Mouse (Mus musculus) neural tube, embryonic 15.5 days (tissue): ENCODE measurements around the gene Fuca1. TPM values are rescaled to one million over a fixed set of nuclear protein-coding genes. Genes with fewer than 3 reads are reported as not detected.

Source experiments
- ATAC-seq: fragments of 200-750 bp; cut with Nextera tagmentation; 2 replicates; pipeline ENCODE4 v1.8.0; 2017; ENCODE audit warnings: mild to moderate bottlenecking, moderate TSS enrichment, moderate library complexity; ENCODE audit not compliant: low FRiP score
- H3K27ac ChIP-seq: fragments of 300-500 bp; sonication (generic); replicated peaks from 2 replicates; pipeline ENCODE4 v1.5.1; 2015; ENCODE audit warnings: mild to moderate bottlenecking, inconsistent platforms
- H3K27me3 ChIP-seq: fragments of 300-500 bp; sonication (generic); replicated peaks from 2 replicates; pipeline ENCODE4 v1.6.1; 2015; ENCODE audit warnings: inconsistent platforms
- H3K36me3 ChIP-seq: fragments of 300-500 bp; sonication (generic); 2 replicates; pipeline ENCODE4 v1.6.1; 2015; ENCODE audit warnings: inconsistent platforms
- H3K4me1 ChIP-seq: fragments of 300-500 bp; sonication (generic); 2 replicates; pipeline ENCODE4 v1.6.1; 2015; ENCODE audit warnings: inconsistent platforms
- H3K4me2 ChIP-seq: fragments of 300-500 bp; sonication (generic); 2 replicates; pipeline ENCODE4 v1.6.1; 2015; ENCODE audit warnings: inconsistent platforms, mild to moderate bottlenecking, moderate library complexity
- H3K4me3 ChIP-seq: fragments of 300-500 bp; sonication (generic); replicated peaks from 2 replicates; pipeline ENCODE4 v1.5.1; 2015; ENCODE audit warnings: mild to moderate bottlenecking, inconsistent platforms
- H3K9ac ChIP-seq: fragments of 300-500 bp; sonication (generic); replicated peaks from 2 replicates; pipeline ENCODE4 v1.6.1; 2015; ENCODE audit warnings: mild to moderate bottlenecking, inconsistent platforms
- H3K9me3 ChIP-seq: fragments of 300-500 bp; sonication (generic); replicated peaks from 2 replicates; pipeline ENCODE4 v1.6.1; 2016; ENCODE audit warnings: inconsistent platforms
- WGBS: fragments of 180-500 bp; shearing (Covaris S2); methylation state at CpG from one replicate; pipeline ENCODE4 v1.1.7; 2015; ENCODE audit warnings: mixed read lengths; 5-methylcytosine and 5-hydroxymethylcytosine counted together
- polyA plus RNA-seq: library from polyadenylated mRNA; unstranded; fragments of >200 nt; fragmentation: Nextera tagmentation; extraction: Ambion mirVana; gene quantifications from 2 replicates; pipeline ENCODE4 v1.2.1, GENCODE M21; 2015

The Fuca1 gene
- polyA plus RNA-seq: 68.6 and 71.5 TPM in 2 replicates

DNA sequence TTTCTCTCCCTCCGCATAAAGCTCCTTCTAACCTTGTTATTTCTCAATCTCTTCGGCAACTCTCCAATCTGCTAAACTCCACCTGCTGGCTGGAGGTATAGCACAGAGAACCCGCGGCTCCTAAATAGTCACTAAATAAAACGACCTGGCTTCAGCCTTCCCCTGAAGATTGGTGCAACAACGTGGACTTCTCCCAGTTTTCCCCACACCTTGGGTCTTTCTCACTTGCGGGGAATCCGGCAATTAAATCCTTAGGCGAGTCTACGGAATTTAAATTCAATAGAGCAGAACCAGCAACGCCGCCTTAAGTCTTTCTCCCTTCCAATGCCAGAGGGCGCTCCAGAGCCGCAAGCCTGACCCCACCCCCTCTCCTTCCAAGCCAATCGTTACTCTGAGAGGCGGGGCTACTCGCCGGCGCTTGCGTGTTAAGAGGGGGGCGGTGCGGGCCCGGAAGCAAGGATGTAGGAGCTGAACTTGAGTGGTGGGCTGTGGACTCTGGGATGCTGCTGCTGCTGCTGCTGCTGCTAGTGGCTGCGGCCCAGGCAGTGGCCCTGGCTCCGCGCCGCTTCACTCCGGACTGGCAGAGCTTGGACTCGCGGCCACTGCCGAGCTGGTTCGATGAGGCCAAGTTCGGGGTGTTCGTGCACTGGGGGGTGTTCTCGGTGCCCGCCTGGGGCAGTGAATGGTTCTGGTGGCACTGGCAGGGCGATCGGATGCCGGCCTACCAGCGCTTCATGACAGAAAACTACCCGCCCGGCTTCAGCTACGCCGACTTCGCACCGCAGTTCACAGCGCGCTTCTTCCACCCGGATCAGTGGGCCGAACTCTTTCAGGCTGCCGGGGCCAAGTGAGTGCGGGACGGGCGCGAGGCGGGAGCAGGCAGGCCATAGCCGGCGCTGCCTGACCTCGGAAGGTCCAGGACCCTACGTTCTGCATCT is at the start of gene Fuca1:
TSS of gene Fuca1 (plus strand) at position 432 of the 938 bp plus-strand sequence.
- peak; percentile 98 for ATAC-seq
- Histone ChIP-seq H3K9ac (peak within 1 kb of the TSS; percentile 83), H3K36me3 (peaks cover 13% of the 10 kb centered on the region), H3K27me3 (no peaks in the 10 kb centered on the region), H3K4me2 (peak within 1 kb of the TSS; percentile 89), H3K4me1 (peaks cover 16% of the 10 kb centered on the region), H3K4me3 (peak within 1 kb of the TSS; percentile 84), H3K27ac (peak within 1 kb of the TSS; percentile 90), H3K9me3 (no peaks in the 10 kb centered on the region)
- WGBS: 2% methylated on average over 60 of the region's 60 CpGs

DNA sequence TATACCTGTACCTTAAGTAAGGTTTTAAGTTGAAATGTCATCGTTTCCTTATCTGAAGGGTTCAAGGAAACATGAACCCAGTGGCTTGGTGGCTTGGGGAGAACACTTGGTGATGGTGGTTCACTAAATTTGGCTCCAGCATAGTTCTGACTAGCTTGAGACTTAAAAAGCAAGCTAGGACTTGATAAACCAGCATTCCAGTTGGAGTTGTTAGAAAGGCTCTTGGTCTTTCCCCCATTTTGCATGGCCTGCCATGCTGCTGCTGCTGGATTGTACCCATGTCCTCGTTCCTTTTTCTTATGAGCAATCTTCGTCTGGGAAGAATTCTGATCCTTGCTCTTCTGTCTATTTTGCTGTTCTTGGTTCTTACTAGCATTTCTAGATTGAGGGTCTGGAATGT is 48.5 kb upstream of the Fuca1 start:
- peaks cover 52% of the 10 kb centered on the region for H3K4me1 ChIP-seq

DNA sequence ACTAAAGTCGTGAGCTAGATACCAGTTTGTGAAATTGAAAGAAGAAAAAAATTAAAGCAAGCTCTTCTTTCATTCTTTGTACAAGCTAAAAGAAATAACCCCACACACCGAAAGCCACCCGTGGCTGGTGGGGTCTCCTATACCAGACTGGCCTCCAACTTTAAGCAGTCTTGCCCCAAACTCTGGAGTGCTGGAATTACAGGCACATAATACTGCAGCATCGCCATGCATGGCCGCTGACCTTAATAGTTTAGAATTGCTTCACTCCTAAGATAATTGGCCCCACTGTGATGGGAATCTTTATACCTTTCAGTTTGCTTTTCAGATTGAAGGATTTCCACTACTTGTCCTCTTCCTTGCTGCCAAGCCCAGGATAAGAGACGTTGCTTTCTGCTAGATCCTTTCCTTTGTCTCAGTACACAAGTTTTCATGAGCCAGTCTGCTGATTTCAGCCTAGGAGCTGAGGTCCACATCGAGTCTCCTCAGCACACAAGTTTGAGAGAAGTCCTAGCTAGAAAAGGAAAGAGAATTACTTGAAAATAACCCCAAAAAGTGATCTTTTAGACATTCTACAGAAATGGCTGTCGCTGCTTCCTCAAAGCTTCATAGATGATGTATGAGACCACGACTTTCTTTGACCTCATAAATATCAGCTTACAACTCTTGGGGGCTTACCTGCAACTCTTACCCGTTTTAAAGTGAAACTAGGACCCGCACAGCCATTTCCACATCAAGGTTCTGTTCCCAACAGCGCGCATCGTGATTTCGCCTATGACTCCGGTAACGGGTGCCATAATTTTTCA is 47.7 kb upstream of the Fuca1 start:
- Histone ChIP-seq H3K4me1 (peaks cover 54% of the 10 kb centered on the region), H3K27ac (peak overlapping the region; percentile 98), H3K4me2 (peak overlapping the region; percentile 89), H3K27me3 (no peaks in the 10 kb centered on the region), H3K9me3 (no peaks in the 10 kb centered on the region), H3K9ac (peak overlapping the region; percentile 72), H3K36me3 (peaks cover 6% of the 10 kb centered on the region; the same call in 1 of the 2 replicates), H3K4me3 (peak overlapping the region; percentile 72)
- 8% methylated on average over 17 of the region's 17 CpGs for WGBS
- 0 out of 2 replicates have a peak, but pooled peaks have one; percentile 1 for ATAC-seq

More for the DNA sequence above, 48.5 kb upstream of the Fuca1 start:
- Histone ChIP-seq H3K27ac (no peak overlapping the region; the same call in 1 of the 2 replicates), H3K9ac (peak overlapping the region; percentile 72), H3K27me3 (no peaks in the 10 kb centered on the region), H3K36me3 (peaks cover 6% of the 10 kb centered on the region; the same call in 1 of the 2 replicates), H3K9me3 (no peaks in the 10 kb centered on the region), H3K4me2 (peak overlapping the region; percentile 89), H3K4me3 (peak overlapping the region; percentile 72)
- whole genome bisulfite sequencing: 47% methylated on average over 3 of the region's 3 CpGs
- no peak for ATAC-seq

- ATAC-seq: peak; percentile 96
- peak within 1 kb of the TSS; percentile 72 for H3K4me3 ChIP-seq
- H3K9ac ChIP-seq: peak within 1 kb of the TSS; percentile 72
- peak within 1 kb of the TSS; percentile 98 for H3K27ac ChIP-seq
- peak within 1 kb of the TSS; percentile 89 for H3K4me2 ChIP-seq
- no peaks in the 10 kb centered on the region for H3K27me3 ChIP-seq
- peaks cover 54% of the 10 kb centered on the region for H3K4me1 ChIP-seq
- peaks cover 6% of the 10 kb centered on the region; the same call in 1 of the 2 replicates for H3K36me3 ChIP-seq
- WGBS: under 1% methylated on average over 54 of the region's 60 CpGs
- H3K9me3 ChIP-seq: no peaks in the 10 kb centered on the region
These were observed 46.9 kb upstream of the Fuca1 start, which contains the start of gene Pnrc2 for GRCm38 (mm10) chr4:135873526-135874202. Gene Pnrc2 (minus strand): TSS chr4:135873850.

DNA sequence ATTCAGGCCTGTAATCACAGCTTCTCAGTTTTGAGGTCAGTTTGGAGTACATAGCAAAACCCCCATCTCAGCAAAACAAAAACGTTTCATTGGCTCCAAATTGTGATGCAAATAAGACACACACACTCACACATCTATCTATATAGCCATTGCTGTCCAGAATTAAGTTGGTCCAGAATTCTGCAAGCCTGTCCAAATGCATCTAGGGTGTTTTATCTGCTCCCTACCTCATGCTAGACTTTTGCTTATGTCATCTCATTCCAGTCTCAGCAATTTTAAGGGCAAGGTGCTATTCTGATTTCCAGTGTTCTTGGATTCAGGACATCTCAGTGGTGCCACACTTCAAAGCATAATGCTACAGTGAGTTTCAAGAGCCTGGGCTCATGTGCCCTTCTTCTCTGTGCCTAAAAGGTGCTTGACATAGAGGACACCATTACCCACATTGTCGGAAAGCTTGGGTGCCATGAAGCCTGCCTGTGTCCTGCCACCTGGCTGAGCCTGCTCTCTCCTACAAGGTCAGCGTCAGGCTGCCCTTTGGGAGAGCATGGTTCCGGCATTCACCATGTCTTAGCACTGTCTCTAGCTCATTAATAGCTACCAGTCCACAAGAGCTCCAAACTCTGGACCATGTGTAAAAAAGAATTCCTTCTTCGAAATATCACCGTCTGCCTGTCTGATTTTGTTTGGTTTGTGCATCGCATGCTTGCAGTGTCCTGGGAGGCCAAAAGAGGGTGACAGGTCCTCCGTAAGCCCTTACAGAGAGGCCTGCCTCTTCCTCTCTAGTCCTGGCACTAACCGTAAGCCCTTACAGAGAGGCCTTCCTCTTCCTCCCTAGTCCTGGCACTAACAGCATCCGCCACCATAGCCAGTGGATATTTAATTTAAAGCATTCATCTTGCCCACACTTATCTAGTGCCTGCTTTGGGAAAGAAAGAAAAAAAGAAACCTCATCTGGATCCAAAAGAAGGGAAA is 45.7 kb upstream of the Fuca1 start:
- Histone ChIP-seq H3K9me3 (no peaks in the 10 kb centered on the region), H3K4me2 (peak overlapping the region; percentile 89; the same call in 1 of the 2 replicates), H3K4me3 (no peak overlapping the region), H3K36me3 (peaks cover 2% of the 10 kb centered on the region; the same call in 1 of the 2 replicates), H3K9ac (0 out of 2 replicates have a peak overlapping the region, but pooled peaks have one; percentile 62), H3K27me3 (no peaks in the 10 kb centered on the region), H3K27ac (peak overlapping the region; percentile 98), H3K4me1 (peaks cover 54% of the 10 kb centered on the region)
- WGBS: 81% methylated on average over 10 of the region's 10 CpGs
- ATAC-seq: no peak

- WGBS: 27% methylated on average over 7 of the region's 7 CpGs
- Histone ChIP-seq H3K4me1 (peaks cover 51% of the 10 kb centered on the region), H3K9me3 (no peaks in the 10 kb centered on the region), H3K4me2 (no peak overlapping the region), H3K36me3 (peaks cover 2% of the 10 kb centered on the region; the same call in 1 of the 2 replicates), H3K27me3 (no peaks in the 10 kb centered on the region), H3K4me3 (no peak overlapping the region), H3K27ac (peak overlapping the region; percentile 39), H3K9ac (no peak overlapping the region)
- ATAC-seq: no peak
These were observed 45.0 kb upstream of the Fuca1 start for GRCm38 (mm10) chr4:135875546-135875945.

DNA sequence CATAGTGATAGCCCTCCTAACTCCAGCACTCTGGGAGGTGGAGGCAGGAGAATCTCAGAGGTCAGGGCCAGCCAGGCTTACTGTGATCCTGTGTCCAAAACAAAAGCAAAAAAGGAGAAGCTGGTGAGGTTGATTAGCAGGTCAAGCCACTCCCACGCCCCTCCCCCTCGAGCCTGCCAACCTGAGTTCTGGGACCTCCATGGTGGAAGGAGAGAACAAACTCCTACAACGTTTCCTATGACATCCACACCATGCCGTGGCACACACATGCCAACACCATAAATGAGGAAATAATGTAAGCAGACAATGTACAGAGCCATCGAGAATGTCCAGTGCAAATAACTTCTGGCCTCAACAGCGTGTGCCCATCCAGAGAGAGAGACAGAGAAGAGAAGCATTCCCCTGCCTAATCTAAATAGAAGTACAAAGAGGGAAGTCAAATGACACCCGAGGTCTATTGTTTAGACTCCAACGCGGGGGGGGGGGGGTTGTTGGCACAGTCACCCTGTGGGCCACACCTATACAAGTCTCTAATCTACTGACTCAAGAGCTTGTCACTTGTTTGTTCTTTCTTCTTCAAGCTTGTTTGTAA is 44.4 kb upstream of the Fuca1 start:
- Histone ChIP-seq H3K36me3 (peaks cover 2% of the 10 kb centered on the region; the same call in 1 of the 2 replicates), H3K4me1 (peaks cover 49% of the 10 kb centered on the region), H3K9ac (0 out of 2 replicates have a peak overlapping the region, but pooled peaks have one; percentile 32), H3K4me3 (0 out of 2 replicates have a peak overlapping the region, but pooled peaks have one; percentile 18), H3K27ac (peak overlapping the region; percentile 39), H3K9me3 (no peaks in the 10 kb centered on the region), H3K27me3 (no peaks in the 10 kb centered on the region), H3K4me2 (peak overlapping the region; percentile 55)
- no peak for ATAC-seq
- 2% methylated on average over 9 of the region's 9 CpGs for WGBS

DNA sequence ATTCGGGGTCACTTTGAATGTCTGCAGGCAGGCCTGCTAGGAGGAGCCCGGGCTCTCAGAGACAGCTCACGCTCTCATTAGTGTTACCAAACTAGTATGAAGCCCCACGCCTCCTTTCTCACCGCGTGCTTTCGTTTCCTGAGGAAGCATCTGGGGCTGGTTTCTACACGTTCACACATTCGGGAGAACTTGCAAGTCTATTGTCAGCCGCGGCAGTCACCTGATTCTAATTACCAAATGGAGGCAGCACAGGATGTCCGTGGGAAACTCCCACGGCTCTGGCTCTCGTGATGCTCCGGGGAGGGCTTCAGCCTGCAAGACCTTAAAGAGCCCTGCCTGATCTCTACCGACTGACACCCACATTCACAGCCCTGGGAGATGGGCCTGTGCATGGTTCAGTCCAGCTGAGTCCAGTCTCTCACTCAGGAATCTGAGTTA is 43.9 kb upstream of the Fuca1 start:
- no peaks in the 10 kb centered on the region for H3K27me3 ChIP-seq
- H3K4me1 ChIP-seq: peaks cover 45% of the 10 kb centered on the region
- under 1% methylated on average over 16 of the region's 16 CpGs for WGBS
- peak overlapping the region; percentile 55 for H3K4me2 ChIP-seq
- H3K27ac ChIP-seq: peak overlapping the region; percentile 39
- H3K9me3 ChIP-seq: no peaks in the 10 kb centered on the region
- ATAC-seq: no peak
- peaks cover 2% of the 10 kb centered on the region; the same call in 1 of the 2 replicates for H3K36me3 ChIP-seq
- H3K9ac ChIP-seq: peak overlapping the region; percentile 32; the same call in 1 of the 2 replicates
- H3K4me3 ChIP-seq: peak overlapping the region; percentile 18; the same call in 1 of the 2 replicates

DNA sequence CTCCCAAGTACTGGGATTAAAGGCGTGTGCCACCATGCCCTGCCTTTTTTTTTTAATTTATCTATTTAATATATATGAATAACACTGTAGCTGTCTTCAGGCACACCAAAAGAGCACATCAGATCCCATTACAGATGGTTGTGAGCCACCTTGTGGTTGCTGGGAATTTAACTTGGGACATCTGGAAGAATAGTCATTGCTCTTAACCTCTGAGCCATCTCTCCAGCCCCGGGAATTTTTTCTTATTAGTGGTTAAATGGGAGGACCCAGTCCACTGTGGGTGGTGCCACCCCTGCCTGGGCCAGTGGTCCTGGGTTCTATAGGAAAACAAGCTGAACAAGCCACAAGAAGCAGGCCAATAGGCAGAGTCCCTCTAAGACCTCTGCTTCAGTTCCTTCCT is 42.8 kb upstream of the Fuca1 start:
- Histone ChIP-seq H3K9ac (no peak overlapping the region), H3K4me1 (peaks cover 34% of the 10 kb centered on the region), H3K36me3 (no peaks in the 10 kb centered on the region), H3K4me2 (no peak overlapping the region), H3K9me3 (no peaks in the 10 kb centered on the region), H3K27ac (no peak overlapping the region), H3K27me3 (no peaks in the 10 kb centered on the region), H3K4me3 (no peak overlapping the region)
- ATAC-seq: no peak
- 62% methylated on average over 2 of the region's 2 CpGs for WGBS
